Mouse (Mus musculus) frontal cortex, postnatal 10 days (tissue): ENCODE data around the gene Rnf213.

ENCODE experiments used
- DNase-seq, 2 experiments: peaks; one replicate each; pipeline ENCODE4 v3.0.0; 2022; ENCODE audit warnings: low spot score in 2 of 2, mixed read lengths in 1 of 2

Gene Rnf213

GRCm38 (mm10) chr11:119435880-119436872, 43.3 kb downstream of the Rnf213 start:
- peak in 1 of 2 experiments; percentile 15 for DNase-seq

- DNase-seq = no peak
Observed at GRCm38 (mm10) chr11:119438776-119439175, 45.9 kb downstream of the Rnf213 start.

GRCm38 (mm10) chr11:119442199-119442598, 49.3 kb downstream of the Rnf213 start:
- DNase-seq = no peak

GRCm38 (mm10) chr11:119443442-119443841, 50.5 kb downstream of the Rnf213 start:
- DNase-seq = no peak

GRCm38 (mm10) chr11:119456097-119456496, 63.2 kb downstream of the Rnf213 start:
- no peak for DNase-seq

- DNase-seq = no peak
Observed at GRCm38 (mm10) chr11:119477876-119478275, 85.0 kb downstream of the Rnf213 start.

- DNase-seq = peak; percentile 90 to 98
Observed at GRCm38 (mm10) chr11:119490861-119491689, 98.2 kb downstream of the Rnf213 start, which contains the start of gene Endov. Gene Endov (plus strand): TSS chr11:119491347.

- DNase-seq = no peak
Observed at GRCm38 (mm10) chr11:119491690-119492087, 98.8 kb downstream of the Rnf213 start.

GRCm38 (mm10) chr11:119492830-119493229, 99.9 kb downstream of the Rnf213 start:
- DNase-seq = no peak

- DNase-seq = no peak
Observed at GRCm38 (mm10) chr11:119493516-119493915, 100.6 kb downstream of the Rnf213 start.

- no peak for DNase-seq
Observed at GRCm38 (mm10) chr11:119496147-119496546, 103.2 kb downstream of the Rnf213 start.

GRCm38 (mm10) chr11:119497451-119497850, 104.6 kb downstream of the Rnf213 start:
- no peak for DNase-seq

GRCm38 (mm10) chr11:119499297-119499696, 106.4 kb downstream of the Rnf213 start:
- no peak for DNase-seq

- no peak for DNase-seq
Observed at GRCm38 (mm10) chr11:119500011-119500410, 107.1 kb downstream of the Rnf213 start.

- DNase-seq = peak in 1 of 2 experiments; percentile 73
Observed at GRCm38 (mm10) chr11:119503675-119504074, 110.8 kb downstream of the Rnf213 start.

- DNase-seq = no peak
Observed at GRCm38 (mm10) chr11:119506386-119506785, 113.5 kb downstream of the Rnf213 start.

GRCm38 (mm10) chr11:119507772-119508171, 114.9 kb downstream of the Rnf213 start:
- DNase-seq = no peak

GRCm38 (mm10) chr11:119509165-119509776, 116.4 kb downstream of the Rnf213 start:
- no peak for DNase-seq

GRCm38 (mm10) chr11:119513038-119513659, 120.2 kb downstream of the Rnf213 start:
- DNase-seq = no peak

GRCm38 (mm10) chr11:119514108-119514860, 121.4 kb downstream of the Rnf213 start:
- DNase-seq = no peak
